Mouse (Mus musculus) embryonic facial prominence, embryonic 12.5 days (tissue): ENCODE measurements around the gene Milr1. TPM values are rescaled to one million over a fixed set of nuclear protein-coding genes. Genes with fewer than 3 reads are reported as not detected.

Experiments used
- ATAC-seq: fragments of 200-750 bp; cut with Nextera tagmentation; 2 replicates; pipeline ENCODE4 v1.8.0; 2017; ENCODE audit not compliant: insufficient number of reproducible peaks, insufficient read depth, low FRiP score, low TSS enrichment
- H3K27ac ChIP-seq: fragments of 300-500 bp; sonication (generic); 2 replicates; pipeline ENCODE4 v1.5.1; 2016; ENCODE audit warnings: mild to moderate bottlenecking
- H3K27me3 ChIP-seq: fragments of 300-500 bp; sonication (generic); 2 replicates; pipeline ENCODE4 v1.6.1; 2016; ENCODE audit warnings: mild to moderate bottlenecking, moderate library complexity
- H3K36me3 ChIP-seq: fragments of 300-500 bp; sonication (generic); 2 replicates; pipeline ENCODE4 v1.6.1; 2016; ENCODE audit warnings: mild to moderate bottlenecking
- H3K4me1 ChIP-seq: fragments of 300-500 bp; sonication (generic); 2 replicates; pipeline ENCODE4 v1.6.1; 2016
- H3K4me2 ChIP-seq: fragments of 300-500 bp; sonication (generic); replicated peaks from 2 replicates; pipeline ENCODE4 v1.6.1; 2016; ENCODE audit warnings: mild to moderate bottlenecking, moderate library complexity
- H3K4me3 ChIP-seq: fragments of 300-500 bp; sonication (generic); 2 replicates; pipeline ENCODE4 v1.5.1; 2016; ENCODE audit warnings: mild to moderate bottlenecking
- H3K9ac ChIP-seq: fragments of 300-500 bp; sonication (generic); 2 replicates; pipeline ENCODE4 v1.6.1; 2016; ENCODE audit warnings: mild to moderate bottlenecking, moderate library complexity
- H3K9me3 ChIP-seq: fragments of 300-500 bp; sonication (generic); 2 replicates; pipeline ENCODE4 v1.6.1; 2016; ENCODE audit warnings: mild to moderate bottlenecking, moderate library complexity
- WGBS: fragments of 180-500 bp; shearing (Covaris S2); methylation state at CpG from one replicate; pipeline ENCODE4 v1.1.7; 2016; 5-methylcytosine and 5-hydroxymethylcytosine counted together
- microRNA-seq: library from miRNA; unstranded; fragments of <30 nt; microRNA quantifications from one replicate; pipeline ENCODE4, GENCODE M21; 2017
- polyA plus RNA-seq: library from polyadenylated mRNA; unstranded; fragments of >200 nt; fragmentation: Nextera tagmentation; extraction: Ambion mirVana; gene quantifications from 2 replicates; pipeline ENCODE4 v1.2.1, GENCODE M21; 2016

Milr1 gene
- polyA plus RNA-seq, 1 experiment from 2014 or later: 1.4 TPM

- no peak overlapping the region for H3K4me2 ChIP-seq
- peaks cover 14% of the 10 kb centered on the region for H3K4me1 ChIP-seq
- peaks cover 71% of the 10 kb centered on the region for H3K36me3 ChIP-seq
- H3K27me3 ChIP-seq: no peaks in the 10 kb centered on the region
- H3K9ac ChIP-seq: no peak overlapping the region
- H3K4me3 ChIP-seq: no peak overlapping the region
- 89% methylated on average over 3 of the region's 3 CpGs for WGBS
- no peak for ATAC-seq
- H3K9me3 ChIP-seq: no peaks in the 10 kb centered on the region
- no peak overlapping the region for H3K27ac ChIP-seq
Measured at GRCm38 (mm10) chr11:106817156-106817555, 66.1 kb downstream of the Milr1 start.

- no peaks in the 10 kb centered on the region for H3K9me3 ChIP-seq
- peaks cover 77% of the 10 kb centered on the region for H3K36me3 ChIP-seq
- H3K4me2 ChIP-seq: no peak overlapping the region
- ATAC-seq: no peak
- 88% methylated on average over 6 of the region's 6 CpGs for WGBS
- H3K4me3 ChIP-seq: no peak overlapping the region
- H3K4me1 ChIP-seq: peaks cover 14% of the 10 kb centered on the region
- H3K27me3 ChIP-seq: no peaks in the 10 kb centered on the region
- no peak overlapping the region for H3K27ac ChIP-seq
- no peak overlapping the region for H3K9ac ChIP-seq
Measured at GRCm38 (mm10) chr11:106817808-106818207, 66.8 kb downstream of the Milr1 start.

- Histone ChIP-seq H3K9ac (no peak overlapping the region), H3K4me2 (no peak overlapping the region), H3K36me3 (peaks cover 78% of the 10 kb centered on the region), H3K4me1 (peaks cover 14% of the 10 kb centered on the region), H3K9me3 (no peaks in the 10 kb centered on the region), H3K27me3 (no peaks in the 10 kb centered on the region), H3K4me3 (no peak overlapping the region), H3K27ac (no peak overlapping the region)
- 71% methylated on average over 9 of the region's 9 CpGs for WGBS
- ATAC-seq: peak; percentile 69; the same call in 1 of the 2 replicates
Measured at GRCm38 (mm10) chr11:106818341-106818740, 67.3 kb downstream of the Milr1 start.

Small RNAs within 50 kb of the gene (microRNA-seq; reads per million reads assigned to microRNA genes)
- gene Gm25994 (not detected), gene Mir3064 (11.2 reads per million, percentile 27 among the genes with 10 or more reads in this experiment)

Other genes with a start within 250 kb of the Milr1 start
- gene Tex2, start 137.8 kb upstream of the Milr1 start, polyA plus RNA-seq: 8.3 and 9.4 TPM in 2 replicates
- 28.9 and 30.5 TPM in 2 replicates for gene Pecam1, start 598 bp upstream of the Milr1 start, polyA plus RNA-seq
- 14.3 and 15.2 TPM in 2 replicates for gene Polg2, start 28.3 kb downstream of the Milr1 start, polyA plus RNA-seq
- 390 and 406 TPM in 2 replicates for gene Ddx5, start 38.0 kb downstream of the Milr1 start, polyA plus RNA-seq
- gene Cep95, start 38.0 kb downstream of the Milr1 start, polyA plus RNA-seq: 28.1 and 30.2 TPM in 2 replicates
- 16.5 and 18.0 TPM in 2 replicates for gene Smurf2, start 169.5 kb downstream of the Milr1 start, polyA plus RNA-seq
- 417 and 444 TPM in 2 replicates for gene Kpna2, start 248.3 kb downstream of the Milr1 start, polyA plus RNA-seq